9 mouse cellular contexts compared by ENCODE assay signal in genomic region chr3:115737785-115738318, GRCm38 (mm10). TPM values are rescaled to one million over a fixed set of nuclear protein-coding genes. Genes with fewer than 3 reads are reported as not detected.
DNase-seq lines count a peak whose midpoint lies in the region; ATAC-seq lines count a peak whose summit lies in the region.
"Had no signal": no experiment of that assay in that cellular context is flagged by ENCODE, and none has a peak within 500 bp of the region (broad histone marks: within the 10 kb centered on the region; RNA-seq: fewer than 3 reads in every experiment).

No protein-coding gene starts in this region.

- peak; percentile 76 for ATAC-seq in embryonic facial prominence, embryonic 14.5 days (ENCODE audit: low read depth)
- ATAC-seq in heart, embryonic 16.5 days (replicated peaks; ENCODE audit: extremely low read depth, insufficient read depth, low FRiP score), result peak; percentile 95
- ATAC-seq in megakaryocyte, adult 5-6 weeks (ENCODE audit: poor library complexity, severe bottlenecking), result no peak

- no peaks in the 10 kb centered on the region for H3K27me3 ChIP-seq in embryonic facial prominence, embryonic 14.5 days (replicated peaks; ENCODE audit: control insufficient read depth, insufficient read depth, low read length)
- H3K27me3 ChIP-seq in heart, embryonic 16.5 days (ENCODE audit: control insufficient read depth, insufficient read depth, low read length), result no peaks in the 10 kb centered on the region
- H3K27me3 ChIP-seq: liver, embryonic 13.5 days had no signal

- no peak overlapping the region for H3K9ac ChIP-seq in embryonic facial prominence, embryonic 14.5 days (ENCODE audit: low read depth, low read length)
- no peak overlapping the region for H3K9ac ChIP-seq in heart, embryonic 16.5 days (ENCODE audit: low read length)
- H3K9ac ChIP-seq: liver, embryonic 13.5 days had no signal

- no peak overlapping the region for H3K4me3 ChIP-seq in embryonic facial prominence, embryonic 14.5 days (ENCODE audit: low read depth, low read length)
- H3K4me3 ChIP-seq in heart, embryonic 16.5 days (ENCODE audit: low read length), result no peak overlapping the region
- H3K4me3 ChIP-seq: liver, embryonic 13.5 days had no signal

- H3K9me3 ChIP-seq in embryonic facial prominence, embryonic 14.5 days (ENCODE audit: control insufficient read depth, low read length), result no peaks in the 10 kb centered on the region
- H3K9me3 ChIP-seq in heart, embryonic 16.5 days (replicated peaks; ENCODE audit: control insufficient read depth, low read length), result no peaks in the 10 kb centered on the region
- H3K9me3 ChIP-seq: liver, embryonic 13.5 days had no signal

- H3K4me2 ChIP-seq in embryonic facial prominence, embryonic 14.5 days (ENCODE audit: low read depth, low read length), result no peak overlapping the region
- no peak overlapping the region for H3K4me2 ChIP-seq in heart, embryonic 16.5 days (ENCODE audit: low read depth, low read length)
- H3K4me2 ChIP-seq: liver, embryonic 13.5 days had no signal

- H3K27ac ChIP-seq in embryonic facial prominence, embryonic 14.5 days (replicated peaks; ENCODE audit: low read depth, low read length), result no peak overlapping the region
- H3K27ac ChIP-seq in heart, embryonic 16.5 days (ENCODE audit: low read length), result peak overlapping the region; percentile 86
- H3K27ac ChIP-seq: liver, embryonic 13.5 days had no signal

- H3K36me3 ChIP-seq in embryonic facial prominence, embryonic 14.5 days (ENCODE audit: control insufficient read depth, insufficient read depth, low read length), result no peaks in the 10 kb centered on the region
- no peaks in the 10 kb centered on the region for H3K36me3 ChIP-seq in heart, embryonic 16.5 days (ENCODE audit: control insufficient read depth, insufficient read depth)
- H3K36me3 ChIP-seq: liver, embryonic 13.5 days had no signal

- H3K4me1 ChIP-seq in embryonic facial prominence, embryonic 14.5 days (ENCODE audit: control insufficient read depth, insufficient read depth, low read length), result peaks cover 7% of the 10 kb centered on the region
- H3K4me1 ChIP-seq in heart, embryonic 16.5 days (ENCODE audit: control insufficient read depth, insufficient read depth, low read length), result peaks cover 13% of the 10 kb centered on the region

- WGBS in embryonic facial prominence, embryonic 14.5 days, result 25% methylated on average over 11 of the region's 11 CpGs
- WGBS in heart, embryonic 16.5 days, result 22% methylated on average over 11 of the region's 11 CpGs

- peak; percentile 25 for DNase-seq in embryo, embryonic 10 days (ENCODE audit: low spot score)
- DNase-seq in embryo, embryonic 11 days, result no peak
- DNase-seq in embryonic facial prominence, embryonic 14.5 days (ENCODE audit: low spot score), result peak; percentile 64
- peak; percentile 33 for DNase-seq in lung, postnatal 14 days
- DNase-seq in neural tube, embryonic 10.5 days (ENCODE audit: extremely low spot score, low spot score), result no peak
- DNase-seq in gastrocnemius, adult 18-20 months (ENCODE audit: low spot score), result no peak
- DNase-seq: liver, embryonic 13.5 days had no signal

RNA-seq across cellular contexts. Expression of gene S1pr1, which starts 23.0 kb away (rescaled TPM):
- polyA plus RNA-seq in embryonic facial prominence, embryonic 14.5 days (2014; fragmentation: Nextera tagmentation; extraction: Ambion mirVana), result 28.2 and 28.4 TPM in 2 replicates
- polyA plus RNA-seq in heart, embryonic 16.5 days (2015; fragmentation: Nextera tagmentation; extraction: Ambion mirVana), result 88.9 and 92.1 TPM in 2 replicates
- 2.4 and 5.8 TPM in 2 replicates for total RNA-seq in megakaryocyte, adult 5-6 weeks (2015)
- 3.3 and 3.6 TPM in 2 replicates for total RNA-seq in megakaryocyte, adult 5-6 weeks (2017)
- total RNA-seq in gastrocnemius, adult 18-20 months (2021), result 10 to 100 TPM; 17.9 to 24.8 TPM

Comparison
In these comparisons a context has a peak if more than half of its experiments do, and no peak if none do; other contexts are left out.
1. DNase-seq: peak in embryo, embryonic 10 days (single experiment), embryonic facial prominence, embryonic 14.5 days (single experiment) and lung, postnatal 14 days (single experiment); none in embryo, embryonic 11 days (single experiment), neural tube, embryonic 10.5 days (single experiment) and gastrocnemius, adult 18-20 months (single experiment).